Mouse (Mus musculus): ENCODE measurements at regions not wholly inside any gene's neighbourhood (a gene's known extent, or its start where the extent isn't known, plus 50 kb on each side); places are given as distances from the start of the nearest gene placed in this dataset.

DNA sequence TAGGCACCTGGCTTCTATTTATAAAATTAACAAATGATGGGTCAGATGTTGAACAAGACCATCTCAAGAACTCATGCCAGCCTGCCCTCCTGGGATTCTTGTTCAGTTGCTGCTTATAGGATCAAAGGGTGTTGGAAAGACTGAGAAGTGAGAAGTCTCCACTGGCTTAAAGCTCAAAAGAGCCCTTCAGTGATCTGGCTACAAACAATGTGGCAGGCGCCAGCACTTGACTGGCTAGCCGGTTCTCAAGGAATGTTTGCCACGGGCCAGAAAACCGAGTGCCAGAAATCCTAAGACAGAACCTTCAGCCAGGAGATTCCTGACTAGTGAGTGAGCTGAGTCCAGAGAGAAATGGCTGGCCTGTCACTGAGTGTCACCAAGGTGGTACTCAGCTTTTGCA lies 93.6 kb upstream of the Med14 start:
- no peaks in the 10 kb centered on the region for H3K9me3 ChIP-seq
- no peak for ATAC-seq (replicated peaks)
- WGBS = 64% methylated on average over 4 of the region's 4 CpGs
- H3K9ac ChIP-seq = no peak overlapping the region
- no peak overlapping the region for H3K4me2 ChIP-seq
- H3K36me3 ChIP-seq (replicated peaks) = no peaks in the 10 kb centered on the region
- no peak overlapping the region for H3K4me3 ChIP-seq
- H3K27me3 ChIP-seq (replicated peaks) = no peaks in the 10 kb centered on the region
- no peak overlapping the region for H3K27ac ChIP-seq
- H3K4me1 ChIP-seq = 0 out of 2 replicates have a peak, but pooled peaks cover 5% of the 10 kb centered on the region

DNA sequence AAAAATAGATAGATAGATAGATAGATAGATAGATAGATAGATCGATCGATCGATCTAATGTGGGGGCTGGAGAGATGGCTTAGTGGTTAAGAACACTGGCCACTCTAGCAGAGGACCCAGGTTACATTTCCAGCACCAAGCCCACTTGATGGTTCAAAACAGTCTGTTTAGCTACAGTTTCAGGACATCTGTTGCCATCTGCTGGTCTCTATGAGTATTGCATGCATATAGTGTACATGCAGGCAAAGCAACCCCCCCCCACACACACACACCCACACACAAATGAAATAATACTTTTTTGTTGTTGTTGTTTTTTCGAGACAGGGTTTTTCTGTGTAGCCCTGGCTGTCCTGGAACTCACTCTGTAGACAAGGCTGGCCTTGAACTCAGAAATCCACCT lies 89.8 kb upstream of the Med14 start:
- no peaks in the 10 kb centered on the region for H3K4me1 ChIP-seq
- H3K36me3 ChIP-seq (replicated peaks) = no peaks in the 10 kb centered on the region
- H3K27ac ChIP-seq = no peak overlapping the region
- H3K9ac ChIP-seq = no peak overlapping the region
- no peak overlapping the region for H3K4me3 ChIP-seq
- no peaks in the 10 kb centered on the region for H3K27me3 ChIP-seq (replicated peaks)
- no peak overlapping the region for H3K4me2 ChIP-seq
- ATAC-seq (replicated peaks) = no peak
- 74% methylated on average over 4 of the region's 4 CpGs for WGBS
- no peaks in the 10 kb centered on the region for H3K9me3 ChIP-seq

DNA sequence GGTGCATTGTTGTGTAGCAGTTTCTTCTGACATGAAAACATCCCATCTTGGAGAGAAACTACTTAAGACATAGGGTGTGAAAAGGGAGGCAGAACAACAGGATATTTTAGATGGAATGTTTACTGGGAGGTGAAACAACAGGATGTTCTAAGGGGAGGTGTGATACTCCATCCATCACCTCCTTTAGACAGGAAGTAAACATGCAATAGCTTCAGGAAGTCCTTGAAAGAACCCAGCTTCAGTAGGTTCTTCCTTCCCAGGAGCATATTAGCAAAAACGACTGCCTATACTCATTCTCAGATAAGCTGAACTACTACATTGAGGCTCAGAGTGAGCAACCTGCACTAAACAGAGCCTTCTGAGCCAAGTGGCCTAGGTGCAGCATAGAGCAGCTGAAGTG lies 82.6 kb upstream of the Med14 start:
- WGBS = 69% methylated on average over 1 of the region's 1 CpGs
- H3K4me2 ChIP-seq = no peak overlapping the region

DNA sequence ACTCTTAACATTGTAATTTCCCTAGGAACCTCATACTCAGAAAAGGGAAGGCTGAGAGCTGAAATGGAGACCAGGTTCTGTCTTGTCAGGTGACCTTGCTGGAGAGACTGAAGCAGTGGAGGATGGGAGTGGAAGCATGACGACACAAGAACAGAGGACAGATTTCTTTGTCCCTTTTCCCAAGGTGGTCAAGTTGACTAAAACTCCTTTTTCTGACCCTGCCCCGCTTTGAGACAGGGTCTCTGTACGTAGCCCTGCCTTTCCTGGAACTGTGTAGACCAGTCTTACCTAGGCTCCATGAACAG lies 79.1 kb upstream of the Med14 start:
- Histone ChIP-seq H3K4me2 (peak overlapping the region; percentile 46), H3K9me3 (no peaks in the 10 kb centered on the region), H3K9ac (peak overlapping the region; percentile 20; the same call in 1 of the 2 replicates), H3K4me1 (no peaks in the 10 kb centered on the region), H3K36me3 (replicated peaks) (no peaks in the 10 kb centered on the region), H3K27me3 (replicated peaks) (no peaks in the 10 kb centered on the region), H3K27ac (peak overlapping the region; percentile 93), H3K4me3 (no peak overlapping the region)
- ATAC-seq (replicated peaks) = peak; percentile 16; the same call in 1 of the 2 replicates
- WGBS = 66% methylated on average over 3 of the region's 3 CpGs

More for the DNA sequence above, 82.6 kb upstream of the Med14 start:
- no peaks in the 10 kb centered on the region for H3K27me3 ChIP-seq (replicated peaks)
- H3K9me3 ChIP-seq = no peaks in the 10 kb centered on the region
- no peak for ATAC-seq (replicated peaks)
- H3K4me3 ChIP-seq = no peak overlapping the region
- no peaks in the 10 kb centered on the region for H3K36me3 ChIP-seq (replicated peaks)
- H3K27ac ChIP-seq = no peak overlapping the region
- no peak overlapping the region for H3K9ac ChIP-seq
- no peaks in the 10 kb centered on the region for H3K4me1 ChIP-seq

DNA sequence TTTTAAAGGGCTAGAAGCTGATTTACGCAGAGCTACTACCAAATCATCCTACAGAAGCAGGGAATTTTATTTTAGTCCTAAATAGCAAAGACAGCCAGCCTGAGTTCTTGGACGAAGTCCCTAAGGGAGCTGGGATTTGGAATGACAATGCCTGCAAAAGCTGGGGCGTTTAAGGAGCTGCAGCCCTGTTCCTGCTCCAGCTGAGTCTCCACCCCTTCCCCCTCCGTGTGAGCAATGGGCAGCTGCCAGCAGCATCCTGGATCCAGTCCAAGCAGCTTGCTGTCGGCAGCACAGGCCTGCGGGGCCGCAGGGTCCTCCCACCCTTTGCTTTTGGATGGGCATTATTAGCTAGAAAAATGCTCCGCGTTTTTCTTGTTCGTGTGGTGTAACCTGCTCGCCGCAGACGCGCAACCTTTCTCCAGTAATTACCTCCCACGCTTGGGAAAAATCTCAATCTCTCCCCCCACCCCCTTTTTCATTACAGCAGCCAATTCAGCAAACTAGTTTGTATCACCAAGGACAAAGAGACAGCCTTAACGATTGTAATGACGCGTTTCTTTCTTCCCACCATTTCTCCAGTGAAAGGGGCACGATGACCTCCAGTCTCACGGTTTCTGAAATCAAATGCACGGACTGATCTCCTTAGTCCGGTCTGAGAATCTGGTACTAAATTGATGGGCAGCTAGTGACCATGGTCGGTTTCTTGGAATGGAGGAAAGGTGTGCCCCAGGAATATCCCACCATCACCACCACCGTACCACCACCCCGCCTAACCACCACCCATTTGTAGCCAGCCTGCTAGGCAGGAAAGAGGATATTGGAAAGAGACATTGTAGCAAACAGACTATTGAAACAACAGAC lies 78.5 kb upstream of the Med14 start:
- H3K4me2 ChIP-seq = peak overlapping the region; percentile 46
- peak overlapping the region; percentile 24 for H3K4me3 ChIP-seq
- 21% methylated on average over 25 of the region's 25 CpGs for WGBS
- ATAC-seq (replicated peaks) = peak; percentile 95
- H3K9me3 ChIP-seq = no peaks in the 10 kb centered on the region
- H3K9ac ChIP-seq = peak overlapping the region; percentile 20; the same call in 1 of the 2 replicates
- no peaks in the 10 kb centered on the region for H3K36me3 ChIP-seq (replicated peaks)
- no peaks in the 10 kb centered on the region for H3K27me3 ChIP-seq (replicated peaks)
- peak overlapping the region; percentile 93 for H3K27ac ChIP-seq
- no peaks in the 10 kb centered on the region for H3K4me1 ChIP-seq

DNA sequence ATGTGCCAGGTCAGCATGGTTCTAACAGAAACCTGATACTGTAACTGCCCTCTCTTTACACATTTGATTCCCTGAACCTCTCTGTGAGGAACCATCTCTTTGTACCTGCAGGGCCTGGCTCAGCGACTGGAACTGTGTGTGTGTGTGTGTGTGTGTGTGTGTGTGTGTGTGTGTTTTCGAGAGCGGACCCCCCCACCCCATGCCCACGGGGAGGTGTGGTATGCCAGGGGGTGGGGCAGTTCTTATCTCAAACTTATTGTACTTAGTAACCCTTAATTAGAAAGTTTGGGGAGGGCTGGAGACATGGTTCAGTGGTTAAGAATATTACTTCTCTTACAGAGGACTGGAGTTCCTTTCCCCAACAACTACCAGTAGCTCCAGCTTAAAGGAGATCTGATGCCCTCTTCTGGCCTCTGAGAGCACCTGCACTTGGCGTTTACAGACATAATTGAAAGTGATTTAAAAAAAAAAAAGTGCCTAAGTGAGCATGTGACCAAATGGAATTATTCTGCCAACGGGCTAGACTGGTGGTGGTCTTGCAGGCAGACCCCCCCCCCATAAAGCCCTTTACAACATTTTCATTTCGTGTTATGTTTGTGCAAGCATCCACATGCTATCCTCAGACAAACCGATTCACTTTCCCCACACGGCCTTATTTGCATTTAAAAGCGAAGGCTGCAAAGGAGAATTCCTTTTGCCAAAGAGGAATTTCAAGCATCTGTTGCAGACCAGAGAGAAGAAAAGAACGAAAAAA lies 77.7 kb upstream of the Med14 start:
- H3K4me2 ChIP-seq = peak overlapping the region; percentile 46
- no peaks in the 10 kb centered on the region for H3K27me3 ChIP-seq (replicated peaks)
- H3K9me3 ChIP-seq = no peaks in the 10 kb centered on the region
- 19% methylated on average over 11 of the region's 11 CpGs for WGBS
- H3K4me3 ChIP-seq = peak overlapping the region; percentile 24
- H3K4me1 ChIP-seq = no peaks in the 10 kb centered on the region
- H3K27ac ChIP-seq = peak overlapping the region; percentile 93
- no peaks in the 10 kb centered on the region for H3K36me3 ChIP-seq (replicated peaks)
- ATAC-seq (replicated peaks) = peak; percentile 69
- H3K9ac ChIP-seq = peak overlapping the region; percentile 20; the same call in 1 of the 2 replicates

DNA sequence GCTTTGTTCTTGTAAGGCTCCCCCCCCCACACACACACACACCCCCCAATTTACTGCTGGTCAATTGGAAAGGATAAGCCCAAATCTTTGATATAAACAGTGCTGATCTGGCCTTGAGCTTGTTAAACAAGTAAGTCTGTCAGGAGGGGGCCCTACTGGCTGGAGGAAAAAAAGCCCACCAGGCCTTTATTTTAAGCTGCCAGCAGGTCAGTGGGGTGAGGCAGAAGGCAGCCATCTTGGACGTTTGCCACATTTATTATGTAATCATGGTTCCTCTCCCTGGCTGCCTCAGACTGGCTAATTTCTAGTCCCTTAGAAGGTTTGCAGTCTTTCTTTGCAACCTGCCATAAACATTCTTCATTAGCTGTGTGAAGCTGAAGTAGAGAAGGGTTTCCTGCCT lies 75.9 kb upstream of the Med14 start:
- WGBS = 40% methylated on average over 1 of the region's 1 CpGs
- Histone ChIP-seq H3K27me3 (replicated peaks) (no peaks in the 10 kb centered on the region), H3K4me2 (no peak overlapping the region), H3K27ac (no peak overlapping the region), H3K4me3 (no peak overlapping the region), H3K36me3 (replicated peaks) (no peaks in the 10 kb centered on the region), H3K4me1 (no peaks in the 10 kb centered on the region), H3K9ac (no peak overlapping the region), H3K9me3 (no peaks in the 10 kb centered on the region)
- ATAC-seq (replicated peaks) = no peak

DNA sequence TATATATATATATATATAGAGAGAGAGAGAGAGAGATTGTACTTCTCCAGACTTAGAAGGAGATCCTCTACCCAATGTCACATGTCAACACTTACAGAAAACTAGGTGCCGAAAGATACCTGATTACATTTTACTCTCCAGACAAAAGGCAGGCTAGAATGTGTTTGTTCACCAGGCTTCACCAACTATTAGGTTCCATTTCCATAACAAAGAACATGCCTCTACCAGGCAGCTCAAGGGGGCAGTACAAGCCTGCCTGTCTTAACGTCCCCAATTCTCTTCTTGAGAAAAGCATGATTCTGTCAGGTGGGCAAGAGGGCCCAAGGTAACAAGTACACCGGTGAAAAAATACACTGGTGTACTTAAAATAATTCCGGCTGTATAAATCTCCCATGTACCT lies 72.8 kb upstream of the Med14 start:
- Histone ChIP-seq H3K27ac (no peak overlapping the region), H3K9ac (no peak overlapping the region), H3K27me3 (replicated peaks) (no peaks in the 10 kb centered on the region), H3K4me3 (no peak overlapping the region), H3K4me2 (no peak overlapping the region), H3K9me3 (no peaks in the 10 kb centered on the region), H3K36me3 (replicated peaks) (no peaks in the 10 kb centered on the region), H3K4me1 (no peaks in the 10 kb centered on the region)
- 60% methylated on average over 4 of the region's 4 CpGs for WGBS
- no peak for ATAC-seq (replicated peaks)

DNA sequence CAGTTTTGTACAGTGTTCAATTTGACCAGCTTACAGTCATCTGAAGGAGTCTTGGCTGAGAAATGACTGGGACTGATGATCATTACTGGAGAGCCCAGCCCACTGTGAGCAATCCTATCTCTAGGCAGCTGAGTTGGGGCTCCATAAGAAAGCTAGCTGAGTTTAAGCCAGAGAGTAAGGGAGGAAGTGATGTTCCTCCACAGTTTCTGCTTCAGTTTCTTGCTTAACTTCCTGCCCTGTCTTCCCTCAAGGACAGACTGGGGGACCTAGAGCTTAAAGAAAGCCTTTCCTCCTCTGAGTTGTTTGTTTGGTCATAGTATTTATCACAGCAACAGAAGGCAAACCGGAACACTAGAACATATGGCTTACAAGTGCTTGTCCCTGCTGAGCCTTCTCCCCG lies 70.8 kb upstream of the Med14 start:
- Histone ChIP-seq H3K9ac (no peak overlapping the region), H3K4me3 (no peak overlapping the region), H3K36me3 (replicated peaks) (no peaks in the 10 kb centered on the region), H3K27ac (no peak overlapping the region), H3K4me2 (no peak overlapping the region), H3K9me3 (no peaks in the 10 kb centered on the region), H3K27me3 (replicated peaks) (no peaks in the 10 kb centered on the region), H3K4me1 (no peaks in the 10 kb centered on the region)
- WGBS = 91% methylated on average over 2 of the region's 2 CpGs
- ATAC-seq (replicated peaks) = no peak

DNA sequence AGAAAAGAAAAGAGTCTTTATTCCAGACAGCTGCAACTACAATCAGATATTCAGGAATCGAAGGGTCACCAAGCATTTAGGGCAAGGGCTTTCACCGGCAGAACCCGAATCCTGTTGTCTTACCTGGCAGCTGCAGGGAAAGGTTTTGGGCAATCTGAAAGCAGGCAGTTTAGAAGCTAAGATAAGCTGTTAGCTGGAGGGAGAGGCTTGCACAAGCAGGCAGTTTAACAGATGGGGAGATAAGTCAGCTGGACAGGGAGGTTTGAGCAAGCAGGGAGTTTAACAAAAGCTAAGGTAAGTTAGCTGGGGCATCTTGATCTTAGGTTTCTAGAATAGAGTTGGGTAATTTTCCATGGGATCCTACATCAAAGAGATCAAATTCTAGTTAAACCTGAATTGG lies 67.3 kb upstream of the Med14 start:
- WGBS = 69% methylated on average over 3 of the region's 3 CpGs
- no peaks in the 10 kb centered on the region for H3K27me3 ChIP-seq (replicated peaks)
- H3K4me2 ChIP-seq = no peak overlapping the region
- H3K27ac ChIP-seq = no peak overlapping the region
- no peak for ATAC-seq (replicated peaks)
- H3K9me3 ChIP-seq = no peaks in the 10 kb centered on the region
- H3K9ac ChIP-seq = no peak overlapping the region
- no peaks in the 10 kb centered on the region for H3K36me3 ChIP-seq (replicated peaks)
- H3K4me1 ChIP-seq = no peaks in the 10 kb centered on the region
- H3K4me3 ChIP-seq = no peak overlapping the region

DNA sequence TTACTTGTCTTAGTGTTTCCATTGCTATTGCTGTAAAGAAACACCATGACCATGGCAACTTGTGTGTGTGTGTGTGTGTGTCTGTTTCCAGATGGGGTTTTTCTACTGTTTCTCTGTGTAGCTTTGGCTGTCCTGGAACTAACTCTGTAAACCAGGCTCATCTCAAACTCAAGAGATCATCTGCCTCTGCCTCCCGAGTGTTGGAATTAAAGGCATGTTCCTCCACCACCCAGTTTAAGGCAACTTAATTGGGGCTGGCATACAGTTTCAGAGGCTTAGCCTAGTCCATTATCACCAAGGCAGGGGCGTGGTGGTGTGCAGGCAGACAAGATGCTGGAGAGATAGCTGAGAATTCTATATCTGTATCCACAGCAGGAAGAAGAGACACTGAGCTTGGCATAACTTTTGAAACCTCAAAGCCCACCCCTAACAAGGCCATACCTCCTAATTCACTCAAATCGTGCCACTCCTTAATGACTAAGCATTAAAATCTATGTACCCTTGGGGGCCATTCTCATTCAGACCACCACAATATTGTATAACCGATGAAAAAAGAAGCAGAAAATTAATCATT lies 65.5 kb upstream of the Med14 start:
- no peak for ATAC-seq (replicated peaks)
- no peak overlapping the region for H3K4me2 ChIP-seq
- WGBS = 88% methylated on average over 4 of the region's 4 CpGs

DNA sequence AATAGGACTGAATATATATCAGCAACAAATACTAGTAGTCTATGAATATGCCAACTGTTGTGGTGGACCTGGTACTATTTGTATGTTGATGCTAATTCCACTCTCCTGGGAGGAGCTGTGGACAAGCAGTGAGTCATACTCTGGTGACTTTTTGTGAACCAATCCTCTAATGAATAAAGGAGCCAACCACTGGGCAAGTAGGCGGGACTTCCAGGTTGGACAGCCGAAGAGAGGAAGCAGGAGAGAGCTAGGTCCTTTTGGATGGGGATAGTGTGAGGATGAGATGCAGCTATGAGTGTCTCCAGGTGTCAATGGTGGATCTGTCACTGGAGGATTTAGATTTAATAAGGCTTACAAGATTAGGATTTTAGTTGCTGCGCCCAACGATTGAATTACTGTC lies 64.8 kb upstream of the Med14 start:
- H3K9ac ChIP-seq = no peak overlapping the region
- no peak overlapping the region for H3K4me2 ChIP-seq
- H3K27ac ChIP-seq = no peak overlapping the region
- no peaks in the 10 kb centered on the region for H3K4me1 ChIP-seq
- WGBS = 90% methylated on average over 4 of the region's 4 CpGs
- H3K27me3 ChIP-seq (replicated peaks) = no peaks in the 10 kb centered on the region
- no peak for ATAC-seq (replicated peaks)
- no peak overlapping the region for H3K4me3 ChIP-seq
- H3K9me3 ChIP-seq = no peaks in the 10 kb centered on the region
- H3K36me3 ChIP-seq (replicated peaks) = no peaks in the 10 kb centered on the region

More for the DNA sequence above, 65.5 kb upstream of the Med14 start:
- Histone ChIP-seq H3K9me3 (no peaks in the 10 kb centered on the region), H3K4me3 (no peak overlapping the region), H3K36me3 (replicated peaks) (no peaks in the 10 kb centered on the region), H3K27me3 (replicated peaks) (no peaks in the 10 kb centered on the region), H3K27ac (no peak overlapping the region), H3K4me1 (no peaks in the 10 kb centered on the region), H3K9ac (no peak overlapping the region)

Data from midbrain, embryonic 15.5 days (tissue).